Mouse (Mus musculus) hindbrain, embryonic 11.5 days (tissue): Measurements from ENCODE around the gene Hnrnpm. TPM values are rescaled to one million over a fixed set of nuclear protein-coding genes. Genes with fewer than 3 reads are reported as not detected.

Experiments used
- ATAC-seq: fragments of 200-750 bp; cut with Nextera tagmentation; 2 replicates; pipeline ENCODE4 v1.8.0; 2017; ENCODE audit warnings: mild to moderate bottlenecking, moderate TSS enrichment, moderate library complexity; ENCODE audit not compliant: low FRiP score
- DNase-seq: peaks from one replicate; pipeline ENCODE4 v3.0.0-alpha.2; 2015; ENCODE audit warnings: low spot score
- H3K27ac ChIP-seq: fragments of 300-500 bp; sonication (generic); 2 replicates; pipeline ENCODE4 v1.5.1; 2014; ENCODE audit warnings: mild to moderate bottlenecking, low read depth, low read length
- H3K27me3 ChIP-seq: fragments of 300-500 bp; sonication (generic); 2 replicates; pipeline ENCODE4 v1.6.1; 2014; ENCODE audit warnings: mild to moderate bottlenecking, low read length, moderate library complexity, mixed read lengths; ENCODE audit not compliant: control insufficient read depth, insufficient read depth
- H3K36me3 ChIP-seq: fragments of 300-500 bp; sonication (generic); 2 replicates; pipeline ENCODE4 v1.6.1; 2014; ENCODE audit warnings: mild to moderate bottlenecking, low read length, moderate library complexity, mixed read lengths; ENCODE audit not compliant: control insufficient read depth, insufficient read depth
- H3K4me1 ChIP-seq: fragments of 300-500 bp; sonication (generic); replicated peaks from 2 replicates; pipeline ENCODE4 v1.6.1; 2014; ENCODE audit warnings: low read length, mixed read lengths; ENCODE audit not compliant: control insufficient read depth, insufficient read depth
- H3K4me2 ChIP-seq: fragments of 300-500 bp; sonication (generic); replicated peaks from 2 replicates; pipeline ENCODE4 v1.6.1; 2014; ENCODE audit warnings: mild to moderate bottlenecking, low read depth, low read length
- H3K4me3 ChIP-seq: fragments of 300-500 bp; sonication (generic); 2 replicates; pipeline ENCODE4 v1.5.1; 2014; ENCODE audit warnings: low read depth, low read length
- H3K9ac ChIP-seq: fragments of 300-500 bp; sonication (generic); 2 replicates; pipeline ENCODE4 v1.6.1; 2014; ENCODE audit warnings: low read depth, low read length
- H3K9me3 ChIP-seq: fragments of 300-500 bp; sonication (generic); 2 replicates; pipeline ENCODE4 v1.6.1; 2016; ENCODE audit warnings: low read length; ENCODE audit not compliant: control insufficient read depth
- WGBS: fragments of 180-500 bp; shearing (Covaris S2); extraction: QIAGEN DNeasy Blood & Tissue Kit; methylation state at CpG from one replicate; pipeline ENCODE4 v1.1.7; 2014; 5-methylcytosine and 5-hydroxymethylcytosine counted together
- polyA plus RNA-seq: library from polyadenylated mRNA; unstranded; fragments of >200 nt; fragmentation: Nextera tagmentation; extraction: Ambion mirVana; gene quantifications from 2 replicates; pipeline ENCODE4 v1.2.1, GENCODE M21; 2014

The Hnrnpm gene
- polyA plus RNA-seq, 1 experiment from 2014 or later = 506 TPM

DNA sequence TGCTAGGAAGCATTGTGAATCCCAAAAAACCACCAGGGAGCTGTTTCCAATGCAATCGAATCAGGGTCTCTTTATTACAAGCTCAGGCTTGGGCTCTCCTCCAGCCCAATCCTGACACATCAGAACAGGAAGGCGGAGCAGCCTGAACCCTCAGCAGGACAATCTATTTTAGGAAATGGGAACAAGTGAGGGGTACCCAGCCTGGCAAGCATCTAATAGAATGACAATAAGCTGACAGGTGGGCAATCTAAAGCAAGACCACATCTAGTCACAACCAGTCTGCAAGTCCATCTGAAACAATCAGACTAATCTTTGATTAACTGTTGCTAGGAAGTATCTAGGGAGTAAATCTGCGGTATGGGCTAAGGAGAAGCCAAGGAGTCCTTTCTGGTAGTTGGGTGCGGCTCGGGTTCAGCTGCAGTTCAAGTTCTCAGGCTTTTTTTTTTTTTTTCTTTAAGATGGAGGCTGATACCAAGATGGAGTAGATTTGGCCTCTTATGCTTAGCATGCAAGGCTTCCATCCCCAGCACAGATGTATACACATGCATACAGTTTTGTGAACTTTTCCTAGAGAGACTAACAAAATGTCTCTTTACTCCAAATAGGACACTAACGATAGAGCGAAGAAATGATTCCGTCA, 86.7 kb downstream of the Hnrnpm start:
- ATAC-seq = no peak
- Histone ChIP-seq H3K36me3 (no peaks in the 10 kb centered on the region), H3K9me3 (no peaks in the 10 kb centered on the region), H3K4me3 (no peak overlapping the region), H3K27me3 (no peaks in the 10 kb centered on the region), H3K4me1 (no peaks in the 10 kb centered on the region), H3K27ac (no peak overlapping the region), H3K9ac (no peak overlapping the region), H3K4me2 (no peak overlapping the region)
- DNase-seq = no peak
- WGBS = 87% methylated on average over 8 of the region's 8 CpGs

DNA sequence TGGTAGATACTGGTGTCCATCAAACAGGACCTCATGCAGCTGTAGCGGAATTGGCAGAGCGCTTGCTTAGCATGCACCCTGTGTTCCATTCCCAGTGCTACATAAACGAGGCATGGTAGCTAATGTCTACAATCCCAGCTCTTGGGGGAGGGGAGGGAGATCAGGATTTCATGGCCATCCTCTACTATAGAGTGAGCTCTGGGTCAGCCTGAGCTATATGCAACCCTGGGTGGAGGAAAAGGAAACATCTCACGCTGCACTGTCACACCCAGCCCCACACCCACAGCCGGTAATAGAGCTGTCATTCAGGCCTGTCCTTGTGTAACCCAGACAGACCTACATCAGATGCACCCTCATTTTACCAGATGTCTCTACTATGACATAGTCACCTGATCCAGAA, 88.2 kb downstream of the Hnrnpm start:
- Histone ChIP-seq H3K9me3 (no peaks in the 10 kb centered on the region), H3K4me2 (no peak overlapping the region), H3K27ac (no peak overlapping the region), H3K9ac (no peak overlapping the region), H3K4me3 (no peak overlapping the region), H3K4me1 (no peaks in the 10 kb centered on the region), H3K36me3 (no peaks in the 10 kb centered on the region), H3K27me3 (no peaks in the 10 kb centered on the region)
- DNase-seq (no peak), ATAC-seq (no peak)
- WGBS = 84% methylated on average over 5 of the region's 5 CpGs

DNA sequence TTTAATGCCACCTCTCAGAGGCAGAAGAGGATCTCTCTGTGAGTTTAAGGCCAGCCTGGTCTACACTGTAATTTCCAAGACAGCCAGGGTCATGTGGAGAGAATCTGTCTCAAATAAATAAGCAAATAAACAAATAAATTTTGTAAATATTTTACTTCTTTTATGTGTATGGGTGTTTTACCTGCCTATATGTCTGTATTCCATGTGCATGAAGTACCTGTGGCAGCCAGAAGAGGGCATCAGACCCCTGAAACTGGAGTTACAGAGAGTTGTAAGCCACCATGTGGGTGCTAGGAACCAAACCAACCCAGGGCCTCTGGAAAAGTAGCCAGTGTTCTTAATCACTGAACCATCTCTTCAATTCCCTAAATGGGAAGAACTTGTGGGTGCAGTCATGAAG, 89.4 kb downstream of the Hnrnpm start:
- Histone ChIP-seq H3K9me3 (no peaks in the 10 kb centered on the region), H3K36me3 (no peaks in the 10 kb centered on the region), H3K4me1 (no peaks in the 10 kb centered on the region), H3K9ac (no peak overlapping the region), H3K4me3 (no peak overlapping the region), H3K4me2 (no peak overlapping the region), H3K27me3 (no peaks in the 10 kb centered on the region), H3K27ac (no peak overlapping the region)
- no peak for DNase-seq
- no peak for ATAC-seq

Other genes with a start within 250 kb of the Hnrnpm start
- gene Adamts10, start 162.7 kb downstream of the Hnrnpm start, polyA plus RNA-seq = 29.2 and 36.6 TPM in 2 replicates
- gene Myo1f, start 131.2 kb downstream of the Hnrnpm start, polyA plus RNA-seq = 1.6 and 3.0 TPM in 2 replicates
- 66.0 and 67.1 TPM in 2 replicates for gene Zfp414, start 57.8 kb downstream of the Hnrnpm start, polyA plus RNA-seq
- 0.46 and 0.71 TPM in 2 replicates for gene Pram1, start 48.8 kb downstream of the Hnrnpm start, polyA plus RNA-seq
- 40.2 and 45.4 TPM in 2 replicates for gene March2, start 31.8 kb upstream of the Hnrnpm start, polyA plus RNA-seq
- gene Rab11b, start 73.7 kb upstream of the Hnrnpm start, polyA plus RNA-seq = 334 and 359 TPM in 2 replicates
- gene Angptl4, start 95.0 kb upstream of the Hnrnpm start, polyA plus RNA-seq = 22.0 and 22.5 TPM in 2 replicates
- 22.7 and 30.1 TPM in 2 replicates for gene Kank3, start 123.7 kb upstream of the Hnrnpm start, polyA plus RNA-seq
- gene Rps28, start 137.7 kb upstream of the Hnrnpm start, polyA plus RNA-seq = 706 and 742 TPM in 2 replicates
- gene Ndufa7, start 137.7 kb upstream of the Hnrnpm start, polyA plus RNA-seq = 445 and 467 TPM in 2 replicates
- 73.7 and 76.1 TPM in 2 replicates for gene Cd320, start 156.2 kb upstream of the Hnrnpm start, polyA plus RNA-seq
- not detected in 2 replicates for gene Gm7029, start 187.0 kb upstream of the Hnrnpm start, polyA plus RNA-seq
- 5.3 and 9.9 TPM in 2 replicates for gene Kifc1, start 203.8 kb upstream of the Hnrnpm start, polyA plus RNA-seq
- 0.86 TPM in 1 of 2 replicates, not detected in the other for gene Platr17, start 218.3 kb upstream of the Hnrnpm start, polyA plus RNA-seq
- gene Daxx, start 222.6 kb upstream of the Hnrnpm start, polyA plus RNA-seq = 47.0 and 60.0 TPM in 2 replicates
- 14.5 and 16.6 TPM in 2 replicates for gene Tapbp, start 229.0 kb upstream of the Hnrnpm start, polyA plus RNA-seq
- 8.1 and 9.3 TPM in 2 replicates for gene Zbtb22, start 229.0 kb upstream of the Hnrnpm start, polyA plus RNA-seq
- 32.5 and 32.9 TPM in 2 replicates for gene Rgl2, start 242.7 kb upstream of the Hnrnpm start, polyA plus RNA-seq